Mouse (Mus musculus): ENCODE results near the gene Msln.

GRCm38 (mm10) chr17:25777948-25778347 lies 23.8 kb upstream of the Msln start:
- TF ChIP-seq POLR2A (IDR thresholded peaks at IDR 0.05; ENCODE audit: low read depth, low read length): no peak
- no peak for TF ChIP-seq CTCF (IDR thresholded peaks at IDR 0.05; ENCODE audit: borderline replicate concordance, insufficient read depth, low read length)

All from embryonic fibroblast, embryonic 13.5 days (primary cell).